Mouse (Mus musculus) heart, postnatal 10 days (tissue): ENCODE data around the gene Fuca2. TPM values are rescaled to one million over a fixed set of nuclear protein-coding genes. Genes with fewer than 3 reads are reported as not detected.
A peak's percentile ranks its signal among the peaks of the same experiment; 100 is the strongest.

Source experiments
- DNase-seq, 2 experiments: peaks; one replicate each; pipeline ENCODE4 v3.0.0; 2021
- intact Hi-C: fragments of 180-260 bp; cut with DNase I; formaldehyde crosslinking; loops from one replicate; pipeline ENCODE4 v1.15.1; 2025
- total RNA-seq, 2 experiments: library from RNA; stranded (reverse); gene quantifications; 2 replicates each; pipeline ENCODE4 v1.2.3; 2021

Gene Fuca2
- total RNA-seq, 2 experiments from 2014 or later = 308 to 362 TPM

- DNase-seq = no peak
- intact Hi-C loops = no loop called here
These were observed 22.5 kb downstream of the Fuca2 start for GRCm38 (mm10) chr10:13521857-13522256.

DNA sequence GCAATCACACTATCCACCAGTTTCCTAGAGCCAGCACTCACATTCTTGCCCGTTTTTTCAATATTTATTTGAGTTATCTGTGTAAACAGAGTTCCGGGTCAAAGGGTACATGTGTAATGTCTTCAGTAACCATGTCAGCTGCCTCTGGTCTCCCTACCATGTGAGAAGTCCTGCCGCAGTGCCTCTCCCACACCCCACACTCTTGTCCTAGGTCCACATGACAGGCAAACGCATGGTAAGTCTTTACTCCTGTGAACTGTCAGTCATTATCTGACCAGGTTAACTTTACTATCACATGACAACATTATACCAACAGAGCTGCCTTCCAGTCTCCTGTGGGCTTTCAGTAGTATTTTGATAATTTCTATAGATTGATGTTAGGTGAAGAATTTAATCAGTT is 28.8 kb downstream of the Fuca2 start:
- intact Hi-C loops = no loop called here
- DNase-seq = no peak

- peak; percentile 66 to 68 for DNase-seq
These were observed 35.4 kb downstream of the Fuca2 start for GRCm38 (mm10) chr10:13534751-13535150.

GRCm38 (mm10) chr10:13536706-13537105 is 37.4 kb downstream of the Fuca2 start:
- intact Hi-C loops = no loop called here
- DNase-seq = no peak

More at GRCm38 (mm10) chr10:13534751-13535150, 35.4 kb downstream of the Fuca2 start:
- intact Hi-C loops = no loop called here

DNA sequence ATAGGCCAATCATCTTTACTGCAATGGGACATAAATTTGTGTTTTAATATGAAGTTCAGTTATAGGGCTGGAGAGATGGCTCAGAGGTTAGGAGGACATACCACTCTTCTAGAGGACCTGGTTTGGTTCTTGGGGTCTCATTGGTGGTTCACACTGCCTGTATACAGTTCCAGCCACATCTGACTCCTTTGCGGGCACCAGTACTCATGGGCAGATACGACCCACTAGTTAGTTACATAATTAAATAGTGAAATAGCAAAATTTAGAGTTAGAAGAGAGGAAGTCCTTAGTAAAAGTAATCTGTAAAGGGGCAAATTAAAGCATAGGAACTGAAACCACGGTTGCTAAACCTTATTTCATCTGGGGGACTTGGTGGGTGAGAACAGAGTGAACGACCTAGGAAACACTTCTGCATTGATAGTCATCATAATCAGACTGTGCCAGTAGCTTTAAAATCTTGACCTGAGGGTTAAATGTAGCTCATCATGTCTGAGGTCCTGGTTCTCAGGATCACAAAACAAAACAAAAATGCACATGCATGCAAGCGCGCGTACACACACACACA is 40.5 kb downstream of the Fuca2 start:
- no peak for DNase-seq
- intact Hi-C loops = no loop called here

- intact Hi-C loops = no loop called here
- no peak for DNase-seq
These were observed 42.4 kb downstream of the Fuca2 start for GRCm38 (mm10) chr10:13541721-13542120.

- intact Hi-C loops = loop anchor here (2.0 to 5.0 kb wide), 2 partner anchors 466 to 536 kb away; no protein-coding TSS in a partner anchor
- peak; percentile 93 to 94 for DNase-seq
These were observed 53.5 kb downstream of the Fuca2 start, which contains the start of the genes Adat2 and Pex3 for GRCm38 (mm10) chr10:13552646-13553497. Gene Adat2, plus strand, starts transcription at chr10:13552894. Gene Pex3, minus strand, starts transcription at chr10:13553142.

- intact Hi-C loops = loop anchor here (2.0 to 5.0 kb wide), 2 partner anchors 467 to 536 kb away; no protein-coding TSS in a partner anchor
- no peak for DNase-seq
These were observed 54.2 kb downstream of the Fuca2 start for GRCm38 (mm10) chr10:13553498-13553985.

- no peak for DNase-seq
- intact Hi-C loops = loop anchor here (5.0 kb wide), 1 partner anchor 537 kb away; no protein-coding TSS in a partner anchor
These were observed 55.0 kb downstream of the Fuca2 start for GRCm38 (mm10) chr10:13554316-13554715.

DNA sequence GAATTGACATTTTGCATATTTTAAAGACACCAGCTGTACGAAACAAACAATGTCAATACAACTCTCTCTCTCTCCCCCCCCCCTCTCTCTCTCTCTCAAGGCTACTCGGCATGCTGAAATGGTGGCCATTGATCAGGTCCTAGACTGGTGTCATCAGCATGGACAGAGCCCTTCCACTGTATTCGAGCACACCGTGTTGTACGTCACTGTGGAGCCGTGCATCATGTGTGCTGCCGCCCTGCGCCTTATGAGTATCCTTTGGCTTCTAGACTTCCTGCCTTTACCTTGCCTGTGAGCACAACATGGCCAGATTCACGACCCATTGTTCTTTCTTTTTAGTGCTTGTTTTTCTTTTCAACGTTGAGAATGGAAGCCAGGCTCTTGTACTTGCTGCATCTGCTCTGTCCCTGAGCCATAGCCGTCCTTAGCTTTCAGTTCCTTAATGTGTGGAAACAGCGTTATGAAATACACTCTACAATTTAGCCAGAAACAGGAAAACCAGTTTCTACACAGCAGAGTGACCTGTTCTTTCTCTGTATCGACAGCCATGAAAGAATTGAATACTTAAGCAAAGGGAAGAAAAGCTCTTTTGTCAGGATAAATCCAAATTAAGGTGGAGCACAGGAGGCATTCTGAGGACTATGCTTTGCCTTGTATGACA is 60.8 kb downstream of the Fuca2 start:
- DNase-seq = no peak
- intact Hi-C loops = loop anchor here (5.0 kb wide), 2 partner anchors 307 to 402 kb away; partner anchors contain the start of gene Aig1

GRCm38 (mm10) chr10:13564364-13565079 is 65.2 kb downstream of the Fuca2 start:
- DNase-seq = peak; percentile 67 to 77
- intact Hi-C loops = loop anchor here (1.0 to 5.0 kb wide), 5 partner anchors 303 to 826 kb away; partner anchors contain the start of gene Aig1

GRCm38 (mm10) chr10:13565080-13565448 is 65.7 kb downstream of the Fuca2 start:
- no peak for DNase-seq

DNA sequence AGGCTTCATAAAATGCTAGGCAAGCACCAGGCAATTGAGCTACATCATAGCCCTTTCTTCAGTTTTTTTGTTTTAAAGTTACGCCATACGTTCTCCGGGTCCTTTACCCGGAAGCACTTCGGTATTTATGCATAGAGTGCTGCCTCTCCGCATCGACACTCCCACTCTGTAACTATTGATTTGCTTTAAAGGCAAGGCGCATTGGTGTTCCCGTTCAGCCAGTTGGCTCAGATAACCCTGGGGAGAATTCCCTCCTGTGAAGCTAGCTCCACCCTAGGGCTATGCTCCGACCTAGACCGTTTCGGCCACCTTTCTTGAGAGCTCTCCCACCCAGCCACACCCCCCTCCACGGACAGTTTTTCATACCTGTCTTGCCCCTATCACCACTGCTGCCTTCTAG is 67.1 kb downstream of the Fuca2 start:
- no peak for DNase-seq
- intact Hi-C loops = no loop called here

More at GRCm38 (mm10) chr10:13565080-13565448, 65.7 kb downstream of the Fuca2 start:
- intact Hi-C loops = loop anchor here (2.0 kb wide), 2 partner anchors 756 to 826 kb away; no protein-coding TSS in a partner anchor

Other genes with a start within 250 kb of the Fuca2 start
- gene Phactr2, start 25.1 kb upstream of the Fuca2 start, total RNA-seq = 10 to 100 TPM; 57.3 to 63.5 TPM
- 1 to 10 TPM; 4.2 to 4.4 TPM for gene Adat2, start 53.4 kb downstream of the Fuca2 start, total RNA-seq
- 10 to 100 TPM; 24.2 to 27.2 TPM for gene Pex3, start 53.6 kb downstream of the Fuca2 start, total RNA-seq